Mouse (Mus musculus): ENCODE measurements at regions not wholly inside any gene's neighbourhood (a gene's known extent, or its start where the extent isn't known, plus 50 kb on each side); places are given as distances from the start of the nearest gene placed in this dataset.

GRCm38 (mm10) chr15:62064399-62064798 lies 1141.6 kb upstream of the A1bg start:
- Histone ChIP-seq H3K9ac (ENCODE audit: low read depth, low read length) (no peak overlapping the region), H3K36me3 (ENCODE audit: control insufficient read depth, insufficient read depth, low read length) (no peaks in the 10 kb centered on the region), H3K4me3 (ENCODE audit: low read length) (no peak overlapping the region), H3K9me3 (ENCODE audit: control insufficient read depth, low read length) (no peaks in the 10 kb centered on the region), H3K4me2 (ENCODE audit: low read length) (no peak overlapping the region), H3K27ac (ENCODE audit: low read depth, low read length) (no peak overlapping the region), H3K27me3 (replicated peaks; ENCODE audit: control insufficient read depth, insufficient read depth, low read length) (no peaks in the 10 kb centered on the region), H3K4me1 (ENCODE audit: control insufficient read depth, insufficient read depth, low read depth, low read length) (no peaks in the 10 kb centered on the region)
- WGBS: 90% methylated on average over 3 of the region's 3 CpGs
- no peak for ATAC-seq

- H3K4me3 ChIP-seq (ENCODE audit: low read length): no peak overlapping the region
- 92% methylated on average over 2 of the region's 2 CpGs for WGBS
- no peak overlapping the region for H3K4me2 ChIP-seq (ENCODE audit: low read length)
- H3K36me3 ChIP-seq (ENCODE audit: control insufficient read depth, insufficient read depth, low read length): no peaks in the 10 kb centered on the region
- H3K27ac ChIP-seq (ENCODE audit: low read depth, low read length): no peak overlapping the region
- H3K9ac ChIP-seq (ENCODE audit: low read depth, low read length): no peak overlapping the region
- H3K9me3 ChIP-seq (ENCODE audit: control insufficient read depth, low read length): no peaks in the 10 kb centered on the region
- no peaks in the 10 kb centered on the region for H3K27me3 ChIP-seq (replicated peaks; ENCODE audit: control insufficient read depth, insufficient read depth, low read length)
- ATAC-seq: no peak
- H3K4me1 ChIP-seq (ENCODE audit: control insufficient read depth, insufficient read depth, low read depth, low read length): no peaks in the 10 kb centered on the region
Observed at GRCm38 (mm10) chr15:62057449-62057848, 1134.6 kb upstream of the A1bg start.

DNA sequence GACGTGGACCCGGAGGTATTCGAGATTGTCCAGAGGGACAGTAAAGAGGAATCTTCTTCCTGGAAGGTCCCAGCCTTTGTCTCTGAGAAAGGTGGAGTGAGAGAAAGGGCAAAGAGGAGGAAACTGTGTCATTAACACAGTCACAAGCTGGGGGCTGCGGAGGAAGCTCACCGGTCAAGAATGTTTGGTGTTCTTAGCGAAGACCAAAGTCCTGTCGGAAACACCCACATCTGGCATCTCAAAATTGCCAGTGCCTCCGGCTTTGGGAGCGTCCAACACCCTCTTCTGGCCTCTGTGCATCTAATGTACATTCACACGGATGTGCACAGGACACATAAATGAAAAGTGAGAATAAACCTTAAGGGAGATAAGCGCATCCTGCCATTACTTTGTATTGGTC lies 1134.1 kb upstream of the A1bg start:
- Histone ChIP-seq H3K9ac (ENCODE audit: low read depth, low read length) (no peak overlapping the region), H3K4me1 (ENCODE audit: control insufficient read depth, insufficient read depth, low read depth, low read length) (no peaks in the 10 kb centered on the region), H3K27ac (ENCODE audit: low read depth, low read length) (no peak overlapping the region), H3K36me3 (ENCODE audit: control insufficient read depth, insufficient read depth, low read length) (no peaks in the 10 kb centered on the region), H3K4me3 (ENCODE audit: low read length) (no peak overlapping the region), H3K4me2 (ENCODE audit: low read length) (no peak overlapping the region), H3K9me3 (ENCODE audit: control insufficient read depth, low read length) (no peaks in the 10 kb centered on the region), H3K27me3 (replicated peaks; ENCODE audit: control insufficient read depth, insufficient read depth, low read length) (no peaks in the 10 kb centered on the region)
- no peak for ATAC-seq
- 90% methylated on average over 11 of the region's 11 CpGs for WGBS

- no peak overlapping the region for H3K27ac ChIP-seq (ENCODE audit: low read depth, low read length)
- no peaks in the 10 kb centered on the region for H3K36me3 ChIP-seq (ENCODE audit: control insufficient read depth, insufficient read depth, low read length)
- H3K9me3 ChIP-seq (ENCODE audit: control insufficient read depth, low read length): no peaks in the 10 kb centered on the region
- 86% methylated on average over 3 of the region's 3 CpGs for WGBS
- H3K4me3 ChIP-seq (ENCODE audit: low read length): no peak overlapping the region
- H3K4me2 ChIP-seq (ENCODE audit: low read length): no peak overlapping the region
- H3K9ac ChIP-seq (ENCODE audit: low read depth, low read length): no peak overlapping the region
- ATAC-seq: no peak
- no peaks in the 10 kb centered on the region for H3K27me3 ChIP-seq (replicated peaks; ENCODE audit: control insufficient read depth, insufficient read depth, low read length)
- H3K4me1 ChIP-seq (ENCODE audit: control insufficient read depth, insufficient read depth, low read depth, low read length): no peaks in the 10 kb centered on the region
Observed at GRCm38 (mm10) chr15:62056401-62056800, 1133.6 kb upstream of the A1bg start.

GRCm38 (mm10) chr15:62055011-62055410 lies 1132.2 kb upstream of the A1bg start:
- no peak overlapping the region for H3K27ac ChIP-seq (ENCODE audit: low read depth, low read length)
- no peaks in the 10 kb centered on the region for H3K27me3 ChIP-seq (replicated peaks; ENCODE audit: control insufficient read depth, insufficient read depth, low read length)
- H3K4me1 ChIP-seq (ENCODE audit: control insufficient read depth, insufficient read depth, low read depth, low read length): no peaks in the 10 kb centered on the region
- H3K9me3 ChIP-seq (ENCODE audit: control insufficient read depth, low read length): peaks cover 3% of the 10 kb centered on the region
- H3K36me3 ChIP-seq (ENCODE audit: control insufficient read depth, insufficient read depth, low read length): no peaks in the 10 kb centered on the region
- H3K9ac ChIP-seq (ENCODE audit: low read depth, low read length): no peak overlapping the region
- no peak for ATAC-seq
- 94% methylated on average over 2 of the region's 2 CpGs for WGBS
- no peak overlapping the region for H3K4me3 ChIP-seq (ENCODE audit: low read length)
- no peak overlapping the region for H3K4me2 ChIP-seq (ENCODE audit: low read length)

GRCm38 (mm10) chr15:62053420-62054239 lies 1130.8 kb upstream of the A1bg start:
- no peak overlapping the region for H3K27ac ChIP-seq (ENCODE audit: low read depth, low read length)
- H3K27me3 ChIP-seq (replicated peaks; ENCODE audit: control insufficient read depth, insufficient read depth, low read length): no peaks in the 10 kb centered on the region
- H3K9me3 ChIP-seq (ENCODE audit: control insufficient read depth, low read length): peaks cover 3% of the 10 kb centered on the region
- no peaks in the 10 kb centered on the region for H3K36me3 ChIP-seq (ENCODE audit: control insufficient read depth, insufficient read depth, low read length)
- ATAC-seq: no peak
- no peak overlapping the region for H3K4me3 ChIP-seq (ENCODE audit: low read length)
- H3K4me1 ChIP-seq (ENCODE audit: control insufficient read depth, insufficient read depth, low read depth, low read length): no peaks in the 10 kb centered on the region
- H3K9ac ChIP-seq (ENCODE audit: low read depth, low read length): no peak overlapping the region
- H3K4me2 ChIP-seq (ENCODE audit: low read length): no peak overlapping the region
- WGBS: 84% methylated on average over 8 of the region's 8 CpGs

DNA sequence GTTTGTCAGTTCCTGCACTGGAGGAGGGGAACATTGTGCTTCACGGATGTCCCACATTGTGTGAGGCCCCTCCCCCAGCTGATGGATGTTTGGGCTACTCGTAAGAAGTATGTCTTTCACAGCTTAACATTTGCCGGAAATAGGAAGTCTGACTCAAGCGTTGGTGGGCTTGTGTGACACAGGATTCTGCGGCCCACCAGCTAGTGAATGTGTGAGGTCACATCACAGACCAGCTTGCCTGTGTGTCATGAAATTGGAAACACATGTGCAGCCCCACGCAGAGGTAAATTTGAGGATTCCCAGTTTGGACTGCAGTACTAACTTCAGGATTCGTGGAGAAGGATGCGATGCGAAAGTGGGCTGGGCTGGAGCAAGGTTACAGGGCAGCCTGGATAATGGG lies 1126.6 kb upstream of the A1bg start:
- H3K4me3 ChIP-seq (ENCODE audit: low read length): no peak overlapping the region
- H3K36me3 ChIP-seq (ENCODE audit: control insufficient read depth, insufficient read depth, low read length): no peaks in the 10 kb centered on the region
- peaks cover 3% of the 10 kb centered on the region for H3K9me3 ChIP-seq (ENCODE audit: control insufficient read depth, low read length)
- no peak overlapping the region for H3K27ac ChIP-seq (ENCODE audit: low read depth, low read length)
- ATAC-seq: no peak
- H3K4me1 ChIP-seq (ENCODE audit: control insufficient read depth, insufficient read depth, low read depth, low read length): no peaks in the 10 kb centered on the region
- 79% methylated on average over 9 of the region's 9 CpGs for WGBS
- no peaks in the 10 kb centered on the region for H3K27me3 ChIP-seq (replicated peaks; ENCODE audit: control insufficient read depth, insufficient read depth, low read length)
- H3K4me2 ChIP-seq (ENCODE audit: low read length): no peak overlapping the region
- H3K9ac ChIP-seq (ENCODE audit: low read depth, low read length): no peak overlapping the region

- WGBS: 80% methylated on average over 4 of the region's 4 CpGs
- Histone ChIP-seq H3K27me3 (replicated peaks; ENCODE audit: control insufficient read depth, insufficient read depth, low read length) (no peaks in the 10 kb centered on the region), H3K4me1 (ENCODE audit: control insufficient read depth, insufficient read depth, low read depth, low read length) (no peaks in the 10 kb centered on the region), H3K4me3 (ENCODE audit: low read length) (no peak overlapping the region), H3K4me2 (ENCODE audit: low read length) (no peak overlapping the region), H3K9ac (ENCODE audit: low read depth, low read length) (no peak overlapping the region), H3K27ac (ENCODE audit: low read depth, low read length) (no peak overlapping the region), H3K9me3 (ENCODE audit: control insufficient read depth, low read length) (peaks cover 3% of the 10 kb centered on the region), H3K36me3 (ENCODE audit: control insufficient read depth, insufficient read depth, low read length) (no peaks in the 10 kb centered on the region)
- ATAC-seq: no peak
Observed at GRCm38 (mm10) chr15:62048981-62049380, 1126.2 kb upstream of the A1bg start.

DNA sequence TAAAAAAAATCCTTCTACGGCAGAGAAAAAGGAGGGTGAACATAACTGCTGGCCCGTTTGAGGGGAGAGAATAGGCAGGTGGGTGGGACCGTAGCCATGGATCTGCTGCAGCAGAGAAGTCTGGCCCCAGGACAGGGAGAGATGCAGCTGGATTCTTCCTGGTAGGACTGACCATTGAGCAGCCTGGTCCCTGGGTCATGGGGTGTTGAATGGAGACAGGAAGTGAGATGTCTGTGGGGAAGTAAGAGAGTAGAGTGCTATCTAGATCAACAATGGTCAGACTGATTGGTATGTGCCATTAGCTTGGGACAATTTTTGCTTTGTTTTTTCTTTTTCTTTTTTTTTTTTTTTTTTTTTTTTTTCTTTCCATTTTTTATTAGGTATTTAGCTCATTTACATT lies 1123.5 kb upstream of the A1bg start:
- no peak overlapping the region for H3K27ac ChIP-seq (ENCODE audit: low read depth, low read length)
- WGBS: 83% methylated on average over 3 of the region's 3 CpGs
- H3K36me3 ChIP-seq (ENCODE audit: control insufficient read depth, insufficient read depth, low read length): no peaks in the 10 kb centered on the region
- H3K9ac ChIP-seq (ENCODE audit: low read depth, low read length): no peak overlapping the region
- H3K4me3 ChIP-seq (ENCODE audit: low read length): no peak overlapping the region
- H3K4me1 ChIP-seq (ENCODE audit: control insufficient read depth, insufficient read depth, low read depth, low read length): no peaks in the 10 kb centered on the region
- peaks cover 3% of the 10 kb centered on the region for H3K9me3 ChIP-seq (ENCODE audit: control insufficient read depth, low read length)
- ATAC-seq: no peak
- H3K4me2 ChIP-seq (ENCODE audit: low read length): no peak overlapping the region
- H3K27me3 ChIP-seq (replicated peaks; ENCODE audit: control insufficient read depth, insufficient read depth, low read length): no peaks in the 10 kb centered on the region
